Mouse (Mus musculus): ENCODE measurements at regions not wholly inside any gene's neighbourhood (a gene's known extent, or its start where the extent isn't known, plus 50 kb on each side); places are given as distances from the start of the nearest gene placed in this dataset.

GRCm38 (mm10) chr9:47129101-47129500 is 130.6 kb downstream of the Gm4791 start:
- in situ Hi-C loops (cut with MboI, MseI): no loop called here

GRCm38 (mm10) chr9:47133454-47133853 is 134.9 kb downstream of the Gm4791 start:
- in situ Hi-C loops (cut with MboI, MseI): no loop called here

- in situ Hi-C loops (cut with MboI, MseI): no loop called here
Observed at GRCm38 (mm10) chr9:47133873-47134272, 135.3 kb downstream of the Gm4791 start.

GRCm38 (mm10) chr9:47134479-47134878 is 135.9 kb downstream of the Gm4791 start:
- in situ Hi-C loops (cut with MboI, MseI): no loop called here

GRCm38 (mm10) chr9:47136641-47137040 is 138.1 kb downstream of the Gm4791 start:
- in situ Hi-C loops (cut with MboI, MseI): no loop called here

GRCm38 (mm10) chr9:47153471-47153870 is 154.9 kb downstream of the Gm4791 start:
- in situ Hi-C loops (cut with MboI, MseI): no loop called here

GRCm38 (mm10) chr9:47165480-47166131 is 167.1 kb downstream of the Gm4791 start:
- in situ Hi-C loops (cut with MboI, MseI): no loop called here

GRCm38 (mm10) chr9:47167681-47168240 is 169.2 kb downstream of the Gm4791 start:
- in situ Hi-C loops (cut with MboI, MseI): no loop called here

- in situ Hi-C loops (cut with MboI, MseI): no loop called here
Observed at GRCm38 (mm10) chr9:47176044-47176443, 177.5 kb downstream of the Gm4791 start.

GRCm38 (mm10) chr9:47218101-47218500 is 219.6 kb downstream of the Gm4791 start:
- in situ Hi-C loops (cut with MboI, MseI): no loop called here

- in situ Hi-C loops (cut with MboI, MseI): no loop called here
Observed at GRCm38 (mm10) chr9:47223536-47223935, 225.0 kb downstream of the Gm4791 start.

- in situ Hi-C loops (cut with MboI, MseI): no loop called here
Observed at GRCm38 (mm10) chr9:47224249-47224648, 225.7 kb downstream of the Gm4791 start.

GRCm38 (mm10) chr9:47226476-47227271 is 228.1 kb downstream of the Gm4791 start:
- in situ Hi-C loops (cut with MboI, MseI): no loop called here

GRCm38 (mm10) chr9:47227298-47227697 is 228.8 kb downstream of the Gm4791 start:
- in situ Hi-C loops (cut with MboI, MseI): no loop called here

- in situ Hi-C loops (cut with MboI, MseI): no loop called here
Observed at GRCm38 (mm10) chr9:47228736-47229135, 230.2 kb downstream of the Gm4791 start.

GRCm38 (mm10) chr9:47229296-47229695 is 230.8 kb downstream of the Gm4791 start:
- in situ Hi-C loops (cut with MboI, MseI): no loop called here

GRCm38 (mm10) chr9:47240950-47241349 is 242.4 kb downstream of the Gm4791 start:
- in situ Hi-C loops (cut with MboI, MseI): no loop called here

GRCm38 (mm10) chr9:47242051-47242450 is 243.5 kb downstream of the Gm4791 start:
- in situ Hi-C loops (cut with MboI, MseI): no loop called here

GRCm38 (mm10) chr9:47242526-47242925 is 244.0 kb downstream of the Gm4791 start:
- in situ Hi-C loops (cut with MboI, MseI): no loop called here

- in situ Hi-C loops (cut with MboI, MseI): no loop called here
Observed at GRCm38 (mm10) chr9:47249029-47249428, 250.5 kb downstream of the Gm4791 start.

GRCm38 (mm10) chr9:47251160-47251559 is 252.6 kb downstream of the Gm4791 start:
- in situ Hi-C loops (cut with MboI, MseI): no loop called here

- in situ Hi-C loops (cut with MboI, MseI): no loop called here
Observed at GRCm38 (mm10) chr9:47253836-47254657, 255.5 kb downstream of the Gm4791 start.

Measured in regulatory T cell (primary cell).